Mouse (Mus musculus): ENCODE results near the gene Lhx1.
A peak's percentile ranks its signal among the peaks of the same experiment; 100 is the strongest.

Gene Lhx1

GRCm38 (mm10) chr11:84526451-84526850, 1.1 kb upstream of the Lhx1 start:
- DNase-seq (ENCODE audit: low spot score), result no peak

- no peak for DNase-seq (ENCODE audit: low spot score)
Measured at GRCm38 (mm10) chr11:84524511-84525270, 644 bp downstream of the Lhx1 start.

GRCm38 (mm10) chr11:84523841-84524510, 1.4 kb downstream of the Lhx1 start:
- DNase-seq (ENCODE audit: low spot score), result no peak

- no peak for DNase-seq (ENCODE audit: low spot score)
Measured at GRCm38 (mm10) chr11:84523321-84523831, 2.0 kb downstream of the Lhx1 start.

GRCm38 (mm10) chr11:84522577-84523320, 2.6 kb downstream of the Lhx1 start:
- peak; percentile 74 for DNase-seq (ENCODE audit: low spot score)

GRCm38 (mm10) chr11:84521751-84522299, 3.5 kb downstream of the Lhx1 start:
- DNase-seq (ENCODE audit: low spot score), result no peak

GRCm38 (mm10) chr11:84521071-84521390, 4.3 kb downstream of the Lhx1 start:
- no peak for DNase-seq (ENCODE audit: low spot score)

- DNase-seq (ENCODE audit: low spot score), result no peak
Measured at GRCm38 (mm10) chr11:84520269-84521070, 4.9 kb downstream of the Lhx1 start.

GRCm38 (mm10) chr11:84519576-84520268, 5.6 kb downstream of the Lhx1 start:
- DNase-seq (ENCODE audit: low spot score), result no peak

GRCm38 (mm10) chr11:84519036-84519435, 6.3 kb downstream of the Lhx1 start:
- no peak for DNase-seq (ENCODE audit: low spot score)

- no peak for DNase-seq (ENCODE audit: low spot score)
Measured at GRCm38 (mm10) chr11:84518261-84518660, 7.1 kb downstream of the Lhx1 start.

- no peak for DNase-seq (ENCODE audit: low spot score)
Measured at GRCm38 (mm10) chr11:84517431-84517830, 7.9 kb downstream of the Lhx1 start.

GRCm38 (mm10) chr11:84516501-84517240, 8.7 kb downstream of the Lhx1 start:
- DNase-seq (ENCODE audit: low spot score), result no peak

GRCm38 (mm10) chr11:84513171-84514116, 11.9 kb downstream of the Lhx1 start, which contains the start of gene Aatf:
Gene Aatf (minus strand): TSS chr11:84513522.
- DNase-seq (ENCODE audit: low spot score), result peak; percentile 93

- no peak for DNase-seq (ENCODE audit: low spot score)
Measured at GRCm38 (mm10) chr11:84512031-84512430, 13.3 kb downstream of the Lhx1 start.

GRCm38 (mm10) chr11:84504296-84504695, 21.0 kb downstream of the Lhx1 start:
- no peak for DNase-seq (ENCODE audit: low spot score)

- no peak for DNase-seq (ENCODE audit: low spot score)
Measured at GRCm38 (mm10) chr11:84497944-84498343, 27.4 kb downstream of the Lhx1 start.

- DNase-seq (ENCODE audit: low spot score), result no peak
Measured at GRCm38 (mm10) chr11:84496901-84497300, 28.4 kb downstream of the Lhx1 start.

- no peak for DNase-seq (ENCODE audit: low spot score)
Measured at GRCm38 (mm10) chr11:84495774-84496173, 29.6 kb downstream of the Lhx1 start.
